Mouse (Mus musculus) right cerebral cortex, postnatal 36 days (tissue): ENCODE data around the gene Ctr9.

Source experiments
- DNase-seq, 2 experiments: peaks; one replicate each; pipeline ENCODE4 v3.0.0; 2022; ENCODE audit warnings: low spot score in 2 of 2, mixed read lengths in 1 of 2

Gene Ctr9

DNA sequence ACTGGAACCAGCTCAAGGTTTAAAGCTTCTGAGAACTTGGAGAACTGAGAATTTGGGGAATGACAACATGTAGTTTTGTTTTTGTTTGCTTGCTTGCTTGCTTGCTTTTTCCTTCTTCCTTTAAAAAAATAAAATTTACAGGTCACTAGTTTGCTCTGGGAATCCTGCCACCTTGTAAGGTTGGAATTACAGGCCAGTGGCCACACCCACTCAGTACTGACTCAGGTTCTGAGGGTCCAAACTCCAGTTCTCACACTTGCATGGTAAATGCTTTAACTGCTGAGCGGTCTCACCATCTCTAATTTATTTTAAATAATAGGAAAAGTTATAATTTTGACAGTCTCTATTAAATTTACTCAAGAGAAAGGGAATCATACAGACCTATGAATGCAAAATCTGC is 69.4 kb downstream of the Ctr9 start:
- no peak for DNase-seq
